Mouse (Mus musculus): ENCODE measurements at regions not wholly inside any gene's neighbourhood (a gene's known extent, or its start where the extent isn't known, plus 50 kb on each side); places are given as distances from the start of the nearest gene placed in this dataset.

GRCm38 (mm10) chr12:59599785-59600184 lies 380.3 kb upstream of the Fbxo33 start:
- DNase-seq (ENCODE audit: low spot score in 2 of 2): no peak

GRCm38 (mm10) chr12:59589354-59589753 lies 369.8 kb upstream of the Fbxo33 start:
- no peak for DNase-seq (ENCODE audit: low spot score in 2 of 2)

GRCm38 (mm10) chr12:59582587-59582986 lies 363.1 kb upstream of the Fbxo33 start:
- no peak for DNase-seq (ENCODE audit: low spot score in 2 of 2)

GRCm38 (mm10) chr12:59579694-59580093 lies 360.2 kb upstream of the Fbxo33 start:
- no peak for DNase-seq (ENCODE audit: low spot score in 2 of 2)

GRCm38 (mm10) chr12:59563960-59564359 lies 344.4 kb upstream of the Fbxo33 start:
- no peak for DNase-seq (ENCODE audit: low spot score in 2 of 2)

GRCm38 (mm10) chr12:59539788-59540187 lies 320.3 kb upstream of the Fbxo33 start:
- DNase-seq (ENCODE audit: low spot score in 2 of 2): peak; percentile 15 to 42

GRCm38 (mm10) chr12:59530521-59530920 lies 311.0 kb upstream of the Fbxo33 start:
- DNase-seq (ENCODE audit: low spot score in 2 of 2): no peak

GRCm38 (mm10) chr12:59523368-59523767 lies 303.8 kb upstream of the Fbxo33 start:
- DNase-seq (ENCODE audit: low spot score in 2 of 2): no peak

- peak; percentile 11 to 29 for DNase-seq (ENCODE audit: low spot score in 2 of 2)
Measured at GRCm38 (mm10) chr12:59521946-59522345, 302.4 kb upstream of the Fbxo33 start.

GRCm38 (mm10) chr12:59509857-59510256 lies 290.3 kb upstream of the Fbxo33 start:
- peak in 1 of 2 experiments; percentile 55 for DNase-seq (ENCODE audit: low spot score in 2 of 2)

- no peak for DNase-seq (ENCODE audit: low spot score in 2 of 2)
Measured at GRCm38 (mm10) chr12:59509175-59509574, 289.6 kb upstream of the Fbxo33 start.

- DNase-seq (ENCODE audit: low spot score in 2 of 2): no peak
Measured at GRCm38 (mm10) chr12:59507431-59507830, 287.9 kb upstream of the Fbxo33 start.

- DNase-seq (ENCODE audit: low spot score in 2 of 2): no peak
Measured at GRCm38 (mm10) chr12:59497434-59497833, 277.9 kb upstream of the Fbxo33 start.

GRCm38 (mm10) chr12:59488019-59488418 lies 268.5 kb upstream of the Fbxo33 start:
- no peak for DNase-seq (ENCODE audit: low spot score in 2 of 2)

- DNase-seq (ENCODE audit: low spot score in 2 of 2): no peak
Measured at GRCm38 (mm10) chr12:59487507-59487906, 268.0 kb upstream of the Fbxo33 start.

- DNase-seq (ENCODE audit: low spot score in 2 of 2): peak in 1 of 2 experiments; percentile 26
Measured at GRCm38 (mm10) chr12:59460997-59461961, 241.8 kb upstream of the Fbxo33 start.

GRCm38 (mm10) chr12:59456175-59456851 lies 236.8 kb upstream of the Fbxo33 start:
- DNase-seq (ENCODE audit: low spot score in 2 of 2): no peak

GRCm38 (mm10) chr12:59415051-59415450 lies 195.5 kb upstream of the Fbxo33 start:
- peak; percentile 44 to 60 for DNase-seq (ENCODE audit: low spot score in 2 of 2)

- DNase-seq (ENCODE audit: low spot score in 2 of 2): no peak
Measured at GRCm38 (mm10) chr12:59411491-59411890, 192.0 kb upstream of the Fbxo33 start.

GRCm38 (mm10) chr12:59391103-59391502 lies 171.6 kb upstream of the Fbxo33 start:
- peak in 1 of 2 experiments; percentile 28 for DNase-seq (ENCODE audit: low spot score in 2 of 2)

GRCm38 (mm10) chr12:59382812-59383211 lies 163.3 kb upstream of the Fbxo33 start:
- DNase-seq (ENCODE audit: low spot score in 2 of 2): peak; percentile 50 to 62

- no peak for DNase-seq (ENCODE audit: low spot score in 2 of 2)
Measured at GRCm38 (mm10) chr12:59341586-59341985, 122.1 kb upstream of the Fbxo33 start.

GRCm38 (mm10) chr12:59330753-59331152 lies 111.2 kb upstream of the Fbxo33 start:
- DNase-seq (ENCODE audit: low spot score in 2 of 2): peak in 1 of 2 experiments; percentile 31

All from frontal cortex, postnatal 36 days (tissue).